Mouse (Mus musculus): ENCODE results near the gene Lamtor5. TPM values are rescaled to one million over a fixed set of nuclear protein-coding genes. Genes with fewer than 3 reads are reported as not detected.

The Lamtor5 gene
- polyA plus RNA-seq, 1 experiment = 33.7 TPM

DNA sequence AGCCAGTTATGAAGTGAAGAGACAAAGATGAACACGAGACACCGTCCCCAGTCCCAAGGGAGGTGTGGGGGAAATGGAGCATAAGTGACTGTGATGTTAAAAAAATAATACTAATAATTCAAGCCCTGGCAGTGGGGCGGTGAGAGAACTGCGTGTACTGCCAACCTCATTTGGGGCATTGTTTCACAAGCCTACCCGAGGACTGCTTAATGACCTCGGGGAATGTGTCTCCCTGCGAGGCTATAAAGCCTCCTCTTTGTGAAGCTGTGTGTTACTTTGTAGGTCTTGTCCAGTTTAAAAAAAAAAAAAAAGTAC, 16.9 kb upstream of the Lamtor5 start:
- H3K27me3 ChIP-seq (replicated peaks) = peaks cover 25% of the 10 kb centered on the region
- H3K4me3 ChIP-seq (replicated peaks) = no peak overlapping the region
- H3K4me1 ChIP-seq = no peaks in the 10 kb centered on the region
- H3K9me3 ChIP-seq = no peaks in the 10 kb centered on the region
- no peaks in the 10 kb centered on the region for H3K36me3 ChIP-seq (replicated peaks; ENCODE audit: low read length)
- TF ChIP-seq GATA1 (IDR thresholded peaks at IDR 0.05; ENCODE audit: borderline replicate concordance, low read length) (no peak), FLI1 (IDR thresholded peaks at IDR 0.05; ENCODE audit: low read length) (no peak)

- TF ChIP-seq FLI1 (IDR thresholded peaks at IDR 0.05; ENCODE audit: low read length) = no peak
- no peak for TF ChIP-seq GATA1 (IDR thresholded peaks at IDR 0.05; ENCODE audit: borderline replicate concordance, low read length)
- Histone ChIP-seq H3K4me3 (replicated peaks) (no peak overlapping the region), H3K4me1 (no peaks in the 10 kb centered on the region), H3K9me3 (no peaks in the 10 kb centered on the region), H3K27me3 (replicated peaks) (peaks cover 32% of the 10 kb centered on the region), H3K36me3 (replicated peaks; ENCODE audit: low read length) (no peaks in the 10 kb centered on the region)
Measured at GRCm38 (mm10) chr3:107266814-107267345, 11.8 kb upstream of the Lamtor5 start.

DNA sequence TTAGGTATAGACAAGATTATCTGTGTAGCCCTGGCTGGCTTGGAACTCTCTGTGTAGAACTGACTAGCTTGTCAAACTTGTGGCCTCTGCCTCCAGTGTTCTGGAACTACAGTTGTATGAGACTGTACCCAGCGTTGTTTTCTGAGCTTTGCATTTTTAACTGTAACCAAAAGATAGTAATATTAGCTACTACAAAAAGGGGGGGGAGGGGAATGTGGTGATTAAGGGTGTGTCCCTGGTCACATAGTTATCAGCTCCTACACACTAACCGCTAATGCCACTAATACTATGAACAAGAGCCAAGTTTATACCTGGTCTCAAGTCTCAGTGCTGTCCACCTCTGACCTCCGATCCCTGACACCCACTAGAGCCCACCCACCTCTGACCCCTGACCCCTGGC, 6.2 kb upstream of the Lamtor5 start:
- Histone ChIP-seq H3K4me1 (no peaks in the 10 kb centered on the region; the same call in 1 of the 2 replicates), H3K27me3 (replicated peaks) (peaks cover 24% of the 10 kb centered on the region), H3K4me3 (replicated peaks) (no peak overlapping the region), H3K36me3 (replicated peaks; ENCODE audit: low read length) (no peaks in the 10 kb centered on the region), H3K9me3 (no peaks in the 10 kb centered on the region)
- TF ChIP-seq GATA1 (IDR thresholded peaks at IDR 0.05; ENCODE audit: borderline replicate concordance, low read length) (no peak), FLI1 (IDR thresholded peaks at IDR 0.05; ENCODE audit: low read length) (no peak)

DNA sequence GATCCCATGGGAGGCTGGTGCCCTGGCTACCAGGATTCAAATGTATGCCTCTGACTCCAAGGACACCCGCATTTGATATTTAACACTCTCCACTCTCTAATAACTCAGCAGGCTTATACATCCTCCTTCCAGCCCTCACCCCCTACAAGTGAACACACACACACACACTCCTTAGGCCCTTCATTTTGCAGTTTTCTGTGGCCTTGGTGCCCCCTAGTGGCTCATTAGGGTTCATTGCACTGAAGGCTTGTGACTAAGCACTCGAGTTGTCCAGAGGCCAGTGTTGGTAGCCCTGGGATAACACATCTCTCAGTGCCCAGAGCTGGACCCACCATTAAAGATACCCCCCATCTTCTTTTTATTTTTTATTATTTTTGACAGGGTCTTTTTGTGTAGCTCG, 4.8 kb upstream of the Lamtor5 start:
- Histone ChIP-seq H3K36me3 (replicated peaks; ENCODE audit: low read length) (no peaks in the 10 kb centered on the region), H3K4me3 (replicated peaks) (no peak overlapping the region), H3K27me3 (replicated peaks) (peaks cover 17% of the 10 kb centered on the region), H3K4me1 (peaks cover 8% of the 10 kb centered on the region), H3K9me3 (no peaks in the 10 kb centered on the region)
- TF ChIP-seq FLI1 (IDR thresholded peaks at IDR 0.05; ENCODE audit: low read length) (no peak), GATA1 (IDR thresholded peaks at IDR 0.05; ENCODE audit: borderline replicate concordance, low read length) (no peak)

GRCm38 (mm10) chr3:107275351-107275750, 3.3 kb upstream of the Lamtor5 start:
- TF ChIP-seq GATA1 (IDR thresholded peaks at IDR 0.05; ENCODE audit: borderline replicate concordance, low read length) (no peak), FLI1 (IDR thresholded peaks at IDR 0.05; ENCODE audit: low read length) (no peak)
- no peaks in the 10 kb centered on the region for H3K36me3 ChIP-seq (replicated peaks; ENCODE audit: low read length)

DNA sequence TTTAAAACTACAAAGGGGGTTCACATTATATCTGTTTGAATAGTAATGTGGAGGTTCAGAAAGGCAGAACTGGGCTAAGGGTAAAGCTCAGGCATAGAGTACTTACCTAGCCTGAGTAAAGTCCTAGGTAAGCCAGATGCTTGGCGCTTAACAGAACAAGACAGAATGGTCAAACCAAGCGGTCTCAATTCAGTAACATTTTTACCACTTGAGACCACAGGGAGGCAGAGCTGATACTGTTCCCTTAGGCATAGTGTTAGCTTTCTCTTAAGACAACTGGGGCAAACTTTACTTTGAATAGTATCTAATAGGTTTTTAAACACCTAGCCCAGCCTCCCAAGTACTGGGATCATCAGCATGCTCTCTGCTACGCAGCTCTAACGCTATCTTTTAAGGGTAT, 2.7 kb upstream of the Lamtor5 start:
- Histone ChIP-seq H3K4me1 (peaks cover 20% of the 10 kb centered on the region), H3K4me3 (replicated peaks) (no peak overlapping the region), H3K27me3 (replicated peaks) (peaks cover 6% of the 10 kb centered on the region), H3K36me3 (replicated peaks; ENCODE audit: low read length) (peaks cover 1% of the 10 kb centered on the region), H3K9me3 (no peaks in the 10 kb centered on the region)
- TF ChIP-seq FLI1 (IDR thresholded peaks at IDR 0.05; ENCODE audit: low read length) (no peak), GATA1 (IDR thresholded peaks at IDR 0.05; ENCODE audit: borderline replicate concordance, low read length) (no peak)

More at GRCm38 (mm10) chr3:107275351-107275750, 3.3 kb upstream of the Lamtor5 start:
- Histone ChIP-seq H3K27me3 (replicated peaks) (peaks cover 8% of the 10 kb centered on the region), H3K9me3 (no peaks in the 10 kb centered on the region), H3K4me1 (peaks cover 18% of the 10 kb centered on the region), H3K4me3 (replicated peaks) (no peak overlapping the region)

DNA sequence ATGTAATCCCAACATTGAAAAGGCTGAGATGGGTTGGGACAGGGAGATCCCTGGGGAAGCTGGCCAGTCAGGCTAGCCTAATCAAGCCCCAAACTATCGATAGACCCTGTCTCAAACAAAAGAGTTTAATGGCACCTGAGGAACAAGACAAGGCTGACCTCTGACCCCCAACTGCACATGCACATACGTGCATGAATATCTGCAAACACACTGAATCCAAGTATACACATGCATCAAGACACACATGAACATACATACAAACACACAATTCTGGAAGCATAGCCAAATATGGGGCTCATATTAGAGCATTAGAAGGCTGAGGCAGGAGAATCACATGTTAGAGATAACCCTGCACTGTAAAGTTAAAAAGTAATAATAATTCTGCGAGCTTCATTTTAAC, 2.0 kb upstream of the Lamtor5 start:
- Histone ChIP-seq H3K27me3 (replicated peaks) (peaks cover 6% of the 10 kb centered on the region), H3K4me1 (peaks cover 20% of the 10 kb centered on the region), H3K4me3 (replicated peaks) (no peak overlapping the region), H3K9me3 (no peaks in the 10 kb centered on the region), H3K36me3 (replicated peaks; ENCODE audit: low read length) (peaks cover 8% of the 10 kb centered on the region)
- TF ChIP-seq GATA1 (IDR thresholded peaks at IDR 0.05; ENCODE audit: borderline replicate concordance, low read length) (no peak), FLI1 (IDR thresholded peaks at IDR 0.05; ENCODE audit: low read length) (no peak)

DNA sequence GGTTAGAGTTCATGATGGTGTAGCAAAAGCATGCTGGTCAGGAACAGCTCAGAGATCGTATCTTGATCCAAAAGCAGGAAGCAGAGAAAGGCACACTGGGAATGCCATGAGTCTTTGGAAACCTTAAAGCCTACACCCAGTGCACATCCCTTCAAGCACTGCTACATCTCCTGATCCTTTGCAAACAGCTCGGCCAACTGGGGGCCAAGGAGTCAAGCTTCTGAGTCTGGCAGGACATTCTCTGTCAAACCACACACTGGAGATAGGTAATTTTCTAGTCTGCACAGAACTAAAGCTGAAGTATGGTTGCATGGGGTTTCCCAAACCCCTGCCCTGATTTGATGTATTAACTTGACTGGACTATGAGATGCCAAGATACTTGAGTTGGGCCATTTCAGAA, 7.5 kb downstream of the Lamtor5 start:
- Histone ChIP-seq H3K4me1 (peaks cover 29% of the 10 kb centered on the region), H3K36me3 (replicated peaks; ENCODE audit: low read length) (peaks cover 48% of the 10 kb centered on the region)
- TF ChIP-seq GATA1 (IDR thresholded peaks at IDR 0.05; ENCODE audit: borderline replicate concordance, low read length) (no peak), FLI1 (IDR thresholded peaks at IDR 0.05; ENCODE audit: low read length) (no peak)

GRCm38 (mm10) chr3:107287346-107287745, 8.7 kb downstream of the Lamtor5 start:
- H3K4me3 ChIP-seq (replicated peaks) = no peak overlapping the region
- H3K27me3 ChIP-seq (replicated peaks) = no peaks in the 10 kb centered on the region
- no peaks in the 10 kb centered on the region for H3K9me3 ChIP-seq
- TF ChIP-seq FLI1 (IDR thresholded peaks at IDR 0.05; ENCODE audit: low read length) (no peak), GATA1 (IDR thresholded peaks at IDR 0.05; ENCODE audit: borderline replicate concordance, low read length) (no peak)
- peaks cover 33% of the 10 kb centered on the region for H3K4me1 ChIP-seq
- peaks cover 36% of the 10 kb centered on the region for H3K36me3 ChIP-seq (replicated peaks; ENCODE audit: low read length)

More for the DNA sequence above, 7.5 kb downstream of the Lamtor5 start:
- Histone ChIP-seq H3K4me3 (replicated peaks) (no peak overlapping the region), H3K9me3 (no peaks in the 10 kb centered on the region), H3K27me3 (replicated peaks) (no peaks in the 10 kb centered on the region)

- peaks cover 33% of the 10 kb centered on the region for H3K4me1 ChIP-seq
- H3K27me3 ChIP-seq (replicated peaks) = no peaks in the 10 kb centered on the region
- no peak for TF ChIP-seq FLI1 (IDR thresholded peaks at IDR 0.05; ENCODE audit: low read length)
- no peak for TF ChIP-seq GATA1 (IDR thresholded peaks at IDR 0.05; ENCODE audit: borderline replicate concordance, low read length)
- peaks cover 12% of the 10 kb centered on the region for H3K36me3 ChIP-seq (replicated peaks; ENCODE audit: low read length)
- no peak within 1 kb of the TSS for H3K4me3 ChIP-seq (replicated peaks)
- H3K9me3 ChIP-seq = no peaks in the 10 kb centered on the region
Measured at GRCm38 (mm10) chr3:107290764-107291381, 12.2 kb downstream of the Lamtor5 start, which contains the start of gene Slc16a4. Slc16a4 (plus strand) TSS chr3:107291230.

Data from megakaryocyte, embryonic 14.5 days (primary cell).